Mouse (Mus musculus) embryo, embryonic 9.5 days (tissue): Measurements from ENCODE around the gene C130050O18Rik.

Experiments
- DNase-seq: peaks from one replicate; pipeline ENCODE4 v3.0.0-alpha.2; 2017; ENCODE audit errors: extremely low spot score

Gene C130050O18Rik

DNA sequence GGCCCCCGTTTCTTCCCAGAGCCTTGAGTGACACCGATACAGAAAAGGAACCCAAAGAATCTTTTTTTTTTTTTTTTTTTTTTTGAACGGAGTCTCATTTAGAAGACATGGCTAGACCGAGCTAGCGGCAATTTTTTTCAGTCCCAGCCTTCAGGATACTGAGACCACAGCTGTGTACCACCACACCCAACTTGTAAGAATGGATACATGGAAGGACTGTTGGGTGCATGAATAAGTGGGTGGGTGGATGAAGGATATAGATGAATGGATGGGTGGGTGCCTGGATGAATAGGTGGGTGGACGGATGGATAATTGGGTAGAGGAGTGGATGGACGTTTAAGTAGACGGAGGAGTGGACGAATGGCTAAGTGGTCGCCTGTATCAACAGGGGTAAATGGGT lies 54.9 kb downstream of the C130050O18Rik start:
- no peak for DNase-seq

DNA sequence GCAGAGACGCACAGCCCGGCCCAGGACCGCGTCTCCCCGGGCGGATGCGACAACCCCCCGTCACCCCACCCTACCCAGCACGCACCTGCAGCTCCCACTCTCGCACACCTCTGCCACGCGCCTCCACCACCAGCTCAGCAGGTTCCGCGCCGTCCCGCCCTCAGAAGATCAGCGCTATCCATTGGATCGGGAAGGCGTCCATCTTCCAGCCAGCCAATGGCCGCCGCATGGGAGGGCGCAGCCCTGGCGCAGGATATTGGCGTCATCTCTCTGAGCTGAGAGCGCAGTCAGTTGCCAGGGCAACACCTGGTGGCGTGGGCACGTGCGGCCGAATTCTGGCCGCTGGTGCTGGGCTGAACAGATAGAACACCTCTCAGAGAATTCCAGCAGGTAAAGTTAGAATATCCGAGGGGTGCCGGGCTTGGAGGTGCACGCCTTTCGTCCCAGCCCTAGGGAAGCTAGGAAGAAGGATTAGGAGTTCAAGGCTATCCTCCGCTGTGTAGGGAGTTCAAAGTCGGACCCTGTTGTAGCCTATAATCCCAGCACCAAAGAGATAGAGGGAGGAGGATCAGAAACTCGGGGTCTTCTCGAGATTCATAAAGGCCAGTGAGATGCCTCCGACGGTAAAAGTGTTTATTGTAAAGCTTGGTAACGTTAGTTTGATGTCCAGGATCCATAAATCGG lies 55.4 kb downstream of the C130050O18Rik start, which contains the start of gene 3110082I17Rik:
TSS of gene 3110082I17Rik (minus strand) at position 144 of the 684 bp plus-strand sequence.
- peak; percentile 98 for DNase-seq

DNA sequence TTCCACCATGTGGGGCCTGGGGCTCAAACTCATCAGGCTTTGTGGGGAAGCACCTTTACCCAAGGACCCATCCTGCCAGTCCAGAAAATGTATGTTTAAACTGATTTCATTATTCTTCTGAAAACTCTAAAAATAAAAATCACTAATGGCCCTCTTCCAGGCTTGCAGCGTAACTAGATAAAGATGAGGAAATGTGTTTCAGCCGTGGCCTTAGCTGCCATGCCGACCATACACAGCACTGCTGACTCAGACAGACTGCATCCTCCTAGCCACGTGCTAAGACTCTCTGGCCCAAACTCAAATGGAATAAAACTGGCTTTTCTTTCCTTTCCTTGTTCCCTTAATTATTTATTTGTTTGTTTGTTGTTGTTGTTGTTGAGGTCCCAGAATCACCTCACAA lies 59.8 kb downstream of the C130050O18Rik start:
- DNase-seq = no peak
